Mouse (Mus musculus): ENCODE results near the gene Hs6st1.
A peak's percentile ranks its signal among the peaks of the same experiment; 100 is the strongest.

Hs6st1 gene

GRCm38 (mm10) chr1:36085069-36085468, 16.9 kb downstream of the Hs6st1 start:
- no peak for DNase-seq (ENCODE audit: low spot score)

- DNase-seq (ENCODE audit: low spot score) = no peak
These were observed 20.2 kb downstream of the Hs6st1 start for GRCm38 (mm10) chr1:36088367-36088766.

GRCm38 (mm10) chr1:36089481-36089880, 21.3 kb downstream of the Hs6st1 start:
- no peak for DNase-seq (ENCODE audit: low spot score)

- DNase-seq (ENCODE audit: low spot score) = no peak
These were observed 22.0 kb downstream of the Hs6st1 start for GRCm38 (mm10) chr1:36090011-36090721.

DNA sequence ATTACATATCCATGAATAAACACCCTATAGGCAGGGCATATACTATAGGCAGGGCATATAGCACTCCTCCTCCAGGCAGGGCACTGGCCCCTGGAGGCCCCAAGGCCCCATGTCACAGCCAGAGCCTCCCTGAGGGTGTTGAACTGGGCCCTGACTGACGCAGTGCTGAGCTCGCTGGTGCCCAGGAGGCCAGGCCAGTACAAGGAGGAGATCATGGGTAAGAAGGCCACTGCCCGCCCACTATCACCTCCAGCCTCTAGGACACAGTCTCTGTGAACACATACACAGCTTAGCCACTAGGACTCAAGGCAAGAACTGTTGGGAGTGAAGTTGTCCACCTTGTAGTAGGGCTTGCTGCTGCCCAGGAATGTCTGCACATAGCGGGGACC, 22.5 kb downstream of the Hs6st1 start:
- peak; percentile 72 for DNase-seq (ENCODE audit: low spot score)

DNA sequence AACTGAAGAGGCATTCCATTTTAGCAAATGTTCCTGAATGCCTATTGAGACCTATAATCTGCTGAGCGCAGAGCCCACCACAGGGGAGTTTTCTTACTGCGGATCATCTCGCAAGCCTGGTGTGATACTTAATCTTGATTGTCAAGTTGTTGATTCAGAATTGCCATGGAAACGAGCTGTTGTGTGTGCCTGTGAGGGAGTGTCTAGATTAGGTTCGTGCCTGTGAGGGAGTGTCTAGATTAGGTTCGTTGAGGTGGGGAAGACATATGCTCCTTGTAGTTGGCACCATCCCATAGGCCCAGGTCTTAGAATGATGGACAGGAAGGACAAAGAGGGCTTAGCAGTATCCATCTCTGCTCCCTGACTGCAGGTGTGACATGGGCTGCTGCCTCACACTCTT, 23.0 kb downstream of the Hs6st1 start:
- DNase-seq (ENCODE audit: low spot score) = peak; percentile 97

DNA sequence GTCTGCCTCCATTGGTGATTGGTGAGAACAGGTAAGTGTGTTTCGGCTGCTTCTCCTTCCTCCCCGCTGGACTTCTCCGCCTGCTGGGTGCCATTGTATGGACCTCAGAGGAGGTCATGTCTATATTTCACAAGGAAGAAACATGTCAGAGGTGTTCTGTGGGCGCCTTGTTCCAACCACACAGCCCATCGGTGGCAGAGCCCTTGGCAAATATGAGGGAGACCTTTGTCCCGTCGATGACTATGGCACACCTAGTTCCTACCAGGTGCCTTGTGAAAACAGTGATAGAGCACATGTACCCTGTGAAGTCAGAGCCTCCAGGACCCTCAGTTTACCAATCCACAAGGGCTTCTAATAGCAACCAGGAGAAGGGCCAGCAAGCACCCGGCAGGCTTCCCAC, 25.5 kb downstream of the Hs6st1 start:
- no peak for DNase-seq (ENCODE audit: low spot score)

- DNase-seq (ENCODE audit: low spot score) = peak; percentile 84
These were observed 27.4 kb downstream of the Hs6st1 start for GRCm38 (mm10) chr1:36095423-36096272.

DNA sequence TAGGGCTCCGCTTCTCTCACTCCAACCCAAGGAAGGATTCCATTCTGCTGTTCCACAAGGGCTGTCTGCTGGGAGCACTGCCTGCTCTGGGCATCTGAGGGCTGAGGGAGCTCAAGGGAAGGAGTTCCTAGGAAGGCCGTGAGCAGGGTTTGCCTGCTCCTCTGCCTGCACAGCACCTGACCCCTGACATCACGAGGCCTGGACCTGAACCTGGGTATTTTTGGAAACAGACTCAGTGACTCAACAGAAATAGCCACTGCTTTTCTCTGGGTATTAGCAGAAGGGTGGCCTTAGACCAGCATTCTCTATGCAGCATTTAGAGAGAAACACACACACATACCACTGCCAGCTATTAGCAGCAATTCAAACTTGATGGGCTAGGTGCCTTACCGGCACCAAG, 30.2 kb downstream of the Hs6st1 start:
- no peak for DNase-seq (ENCODE audit: low spot score)

GRCm38 (mm10) chr1:36100371-36100770, 32.2 kb downstream of the Hs6st1 start:
- DNase-seq (ENCODE audit: low spot score) = no peak

GRCm38 (mm10) chr1:36105917-36106706, 37.9 kb downstream of the Hs6st1 start:
- DNase-seq (ENCODE audit: low spot score) = no peak

- no peak for DNase-seq (ENCODE audit: low spot score)
These were observed 41.8 kb downstream of the Hs6st1 start for GRCm38 (mm10) chr1:36109987-36110386.

GRCm38 (mm10) chr1:36112665-36113064, 44.5 kb downstream of the Hs6st1 start:
- DNase-seq (ENCODE audit: low spot score) = no peak

GRCm38 (mm10) chr1:36113670-36114069, 45.5 kb downstream of the Hs6st1 start:
- no peak for DNase-seq (ENCODE audit: low spot score)

DNA sequence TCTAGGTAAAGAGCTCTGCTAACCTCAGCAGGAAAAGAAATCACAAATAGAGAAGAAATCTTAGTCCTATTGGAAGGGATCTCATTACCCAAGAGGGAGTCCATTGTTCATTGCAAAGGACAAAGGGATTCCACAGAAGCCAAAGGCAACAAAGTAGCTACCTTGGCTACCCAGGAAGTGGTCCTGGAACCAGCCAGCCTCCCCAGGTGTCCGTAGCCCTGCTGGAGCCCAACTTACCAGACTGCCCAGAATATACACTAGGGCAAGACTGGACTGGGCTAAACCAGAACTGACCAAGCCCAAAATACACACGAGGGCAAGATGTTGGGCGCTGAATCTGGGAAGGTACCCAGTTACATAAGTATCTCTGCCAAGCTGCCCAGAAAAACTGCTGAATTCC, 46.6 kb downstream of the Hs6st1 start:
- DNase-seq (ENCODE audit: low spot score) = no peak

DNA sequence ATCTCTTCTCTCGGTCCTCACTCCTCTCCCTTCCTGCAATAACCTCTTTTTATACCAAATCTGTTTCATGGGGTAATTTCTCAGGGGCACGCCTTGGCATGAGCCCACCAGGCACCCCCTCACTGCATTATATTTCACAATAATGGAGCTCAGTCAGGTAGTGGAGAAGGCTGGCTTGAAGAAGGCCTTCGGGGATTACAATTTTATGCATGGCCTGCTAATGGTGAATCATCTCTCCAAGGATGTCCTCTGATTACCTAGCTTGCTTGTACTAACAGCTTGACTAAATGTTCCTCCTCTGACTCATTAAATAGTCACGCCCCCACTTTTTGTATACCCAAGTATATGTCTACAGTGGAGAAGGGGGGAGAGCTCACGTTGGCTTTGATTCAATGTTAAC, 48.3 kb downstream of the Hs6st1 start:
- no peak for DNase-seq (ENCODE audit: low spot score)

- DNase-seq (ENCODE audit: low spot score) = no peak
These were observed 50.0 kb downstream of the Hs6st1 start for GRCm38 (mm10) chr1:36118061-36118685.

DNA sequence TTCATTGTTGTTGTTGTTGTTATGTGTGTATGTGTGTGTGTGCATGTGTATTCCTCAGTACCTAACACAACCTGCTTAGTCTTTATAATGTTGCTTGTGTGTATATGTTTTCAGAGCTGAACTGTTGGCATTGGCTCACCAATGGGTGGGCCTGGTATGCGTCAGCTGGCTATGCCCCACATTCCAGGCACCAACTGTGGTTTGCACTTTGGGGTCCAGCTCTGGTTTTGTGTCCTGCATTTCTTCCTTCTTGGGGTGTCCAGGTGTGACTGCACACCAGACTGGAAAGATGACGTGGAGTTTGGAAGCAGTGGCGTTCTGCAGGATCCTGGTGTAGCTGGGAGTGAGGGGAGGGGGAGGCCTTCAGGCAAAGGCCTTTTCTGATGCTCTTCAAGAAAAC, 50.8 kb downstream of the Hs6st1 start:
- no peak for DNase-seq (ENCODE audit: low spot score)

DNA sequence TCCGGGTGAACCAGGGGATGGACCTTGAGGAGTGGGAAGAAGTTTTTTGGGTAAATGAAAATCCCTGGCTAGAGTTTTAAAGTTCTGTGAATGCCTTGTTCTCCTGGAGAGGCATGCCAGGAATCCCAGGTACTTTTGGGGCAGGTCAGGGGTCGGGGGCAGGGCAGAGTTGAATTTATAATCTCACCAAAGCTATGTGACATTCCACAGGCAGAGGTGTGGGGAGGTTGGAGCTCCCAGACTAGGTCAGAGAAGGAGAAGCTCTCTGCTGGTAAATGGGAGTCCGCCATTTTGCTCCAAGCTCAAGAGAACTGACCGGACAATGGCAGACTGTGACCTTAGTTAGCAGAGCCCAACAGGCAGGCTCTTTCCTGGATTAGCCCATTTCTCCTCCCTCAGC, 51.2 kb downstream of the Hs6st1 start:
- no peak for DNase-seq (ENCODE audit: low spot score)

DNA sequence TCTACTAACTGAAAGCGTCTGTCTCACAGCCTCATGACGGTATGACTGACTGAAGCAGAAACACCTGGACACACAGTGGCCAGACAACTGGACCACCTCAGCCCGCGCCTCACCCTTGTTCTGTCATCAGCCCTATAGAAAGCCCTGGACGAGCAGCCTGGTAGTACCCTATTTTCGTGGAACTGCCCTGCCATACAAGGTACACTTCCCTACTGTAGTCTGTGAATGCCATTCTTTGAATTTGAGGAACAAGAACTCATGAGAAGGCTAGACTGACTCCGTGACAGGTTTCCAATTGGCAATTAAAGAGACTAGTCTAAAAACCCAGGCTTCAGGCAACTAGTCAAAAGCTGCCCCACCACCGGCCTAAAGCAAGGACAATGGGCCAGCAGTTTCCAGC, 53.0 kb downstream of the Hs6st1 start:
- no peak for DNase-seq (ENCODE audit: low spot score)

GRCm38 (mm10) chr1:36125076-36125475, 56.9 kb downstream of the Hs6st1 start:
- DNase-seq (ENCODE audit: low spot score) = no peak

- DNase-seq (ENCODE audit: low spot score) = no peak
These were observed 60.9 kb downstream of the Hs6st1 start for GRCm38 (mm10) chr1:36129126-36129525.

All from c-Kit-positive CD71-positive TER-119-positive erythroid progenitor cells, embryonic 14.5 days (primary cell).